Mouse (Mus musculus) heart, embryonic 13.5 days (tissue): Measurements from ENCODE around the gene Zic2. TPM values are rescaled to one million over a fixed set of nuclear protein-coding genes. Genes with fewer than 3 reads are reported as not detected.

Source experiments
- ATAC-seq: fragments of 200-750 bp; cut with Nextera tagmentation; 2 replicates; pipeline ENCODE4 v1.8.0; 2017; ENCODE audit warnings: moderate TSS enrichment; ENCODE audit not compliant: insufficient number of reproducible peaks, low FRiP score, low TSS enrichment; ENCODE audit errors: extremely low read depth
- H3K27ac ChIP-seq: fragments of 300-500 bp; sonication (generic); replicated peaks from 2 replicates; pipeline ENCODE4 v1.5.1; 2015; ENCODE audit warnings: moderate library complexity, mild to moderate bottlenecking, inconsistent platforms
- H3K27me3 ChIP-seq: fragments of 300-500 bp; sonication (generic); replicated peaks from 2 replicates; pipeline ENCODE4 v1.6.1; 2015; ENCODE audit warnings: mild to moderate bottlenecking, inconsistent platforms
- H3K36me3 ChIP-seq: fragments of 300-500 bp; sonication (generic); 2 replicates; pipeline ENCODE4 v1.6.1; 2015; ENCODE audit warnings: mild to moderate bottlenecking, inconsistent platforms
- H3K4me1 ChIP-seq: fragments of 300-500 bp; sonication (generic); 2 replicates; pipeline ENCODE4 v1.6.1; 2015; ENCODE audit warnings: inconsistent platforms
- H3K4me2 ChIP-seq: fragments of 300-500 bp; sonication (generic); 2 replicates; pipeline ENCODE4 v1.6.1; 2015; ENCODE audit warnings: inconsistent platforms, mild to moderate bottlenecking, moderate library complexity
- H3K4me3 ChIP-seq: fragments of 300-500 bp; sonication (generic); 2 replicates; pipeline ENCODE4 v1.5.1; 2015; ENCODE audit warnings: moderate library complexity, mild to moderate bottlenecking, inconsistent platforms
- H3K9ac ChIP-seq: fragments of 300-500 bp; sonication (generic); 2 replicates; pipeline ENCODE4 v1.6.1; 2015; ENCODE audit warnings: inconsistent platforms, mild to moderate bottlenecking, moderate library complexity
- H3K9me3 ChIP-seq: fragments of 300-500 bp; sonication (generic); 2 replicates; pipeline ENCODE4 v1.6.1; 2016; ENCODE audit warnings: inconsistent platforms
- WGBS: fragments of 180-500 bp; shearing (Covaris S2); methylation state at CpG from one replicate; pipeline ENCODE4 v1.1.7; 2015; ENCODE audit warnings: mixed read lengths; 5-methylcytosine and 5-hydroxymethylcytosine counted together
- polyA plus RNA-seq: library from polyadenylated mRNA; unstranded; fragments of >200 nt; fragmentation: Nextera tagmentation; extraction: Ambion mirVana; gene quantifications from 2 replicates; pipeline ENCODE4 v1.2.1, GENCODE M21; 2015

The Zic2 gene
- polyA plus RNA-seq, 1 experiment from 2014 or later: not detected

- no peaks in the 10 kb centered on the region for H3K9me3 ChIP-seq
- H3K4me2 ChIP-seq: no peak overlapping the region
- no peak for ATAC-seq
- no peak overlapping the region for H3K9ac ChIP-seq
- H3K27ac ChIP-seq: no peak overlapping the region
- peaks cover 98% of the 10 kb centered on the region for H3K27me3 ChIP-seq
- no peak overlapping the region for H3K4me3 ChIP-seq
- peaks cover 24% of the 10 kb centered on the region for H3K4me1 ChIP-seq
- 25% methylated on average over 17 of the region's 17 CpGs for WGBS
- no peaks in the 10 kb centered on the region for H3K36me3 ChIP-seq
Observed at GRCm38 (mm10) chr14:122479461-122480109, 4.3 kb downstream of the Zic2 start.

GRCm38 (mm10) chr14:122480355-122480754 is 5.1 kb downstream of the Zic2 start:
- Histone ChIP-seq H3K36me3 (no peaks in the 10 kb centered on the region), H3K27me3 (peaks cover 98% of the 10 kb centered on the region), H3K4me1 (peaks cover 16% of the 10 kb centered on the region), H3K4me3 (no peak overlapping the region), H3K4me2 (no peak overlapping the region), H3K9ac (no peak overlapping the region), H3K9me3 (no peaks in the 10 kb centered on the region), H3K27ac (no peak overlapping the region)
- no peak for ATAC-seq
- WGBS: 5% methylated on average over 2 of the region's 2 CpGs

- Histone ChIP-seq H3K9ac (no peak overlapping the region), H3K4me1 (peaks cover 8% of the 10 kb centered on the region), H3K9me3 (no peaks in the 10 kb centered on the region), H3K4me2 (no peak overlapping the region), H3K27me3 (peaks cover 98% of the 10 kb centered on the region), H3K4me3 (no peak overlapping the region), H3K27ac (no peak overlapping the region), H3K36me3 (no peaks in the 10 kb centered on the region)
- 4% methylated on average over 15 of the region's 15 CpGs for WGBS
- no peak for ATAC-seq
Observed at GRCm38 (mm10) chr14:122481181-122481580, 5.9 kb downstream of the Zic2 start.

- Histone ChIP-seq H3K9me3 (no peaks in the 10 kb centered on the region), H3K4me2 (no peak overlapping the region), H3K27me3 (peaks cover 97% of the 10 kb centered on the region), H3K27ac (no peak overlapping the region), H3K36me3 (no peaks in the 10 kb centered on the region), H3K4me1 (0 out of 2 replicates have a peak, but pooled peaks cover 4% of the 10 kb centered on the region), H3K4me3 (no peak overlapping the region), H3K9ac (no peak overlapping the region)
- ATAC-seq: no peak
- under 1% methylated on average over 37 of the region's 38 CpGs for WGBS
Observed at GRCm38 (mm10) chr14:122482081-122483023, 7.1 kb downstream of the Zic2 start.

GRCm38 (mm10) chr14:122483024-122483385 is 7.8 kb downstream of the Zic2 start:
- H3K4me3 ChIP-seq: no peak overlapping the region
- H3K9ac ChIP-seq: no peak overlapping the region
- peaks cover 96% of the 10 kb centered on the region for H3K27me3 ChIP-seq
- no peak overlapping the region for H3K27ac ChIP-seq
- no peak for ATAC-seq
- no peaks in the 10 kb centered on the region for H3K9me3 ChIP-seq
- no peaks in the 10 kb centered on the region for H3K36me3 ChIP-seq
- 0 out of 2 replicates have a peak, but pooled peaks cover 4% of the 10 kb centered on the region for H3K4me1 ChIP-seq
- 0% methylated on average over 5 of the region's 5 CpGs for WGBS
- no peak overlapping the region for H3K4me2 ChIP-seq

- ATAC-seq: no peak
Observed at GRCm38 (mm10) chr14:122483556-122484421, 8.6 kb downstream of the Zic2 start.

GRCm38 (mm10) chr14:122484458-122484843 is 9.2 kb downstream of the Zic2 start:
- 4% methylated on average over 4 of the region's 4 CpGs for WGBS
- peaks cover 96% of the 10 kb centered on the region for H3K27me3 ChIP-seq
- no peak overlapping the region for H3K4me3 ChIP-seq
- no peaks in the 10 kb centered on the region for H3K9me3 ChIP-seq
- no peak overlapping the region for H3K9ac ChIP-seq
- ATAC-seq: no peak
- H3K4me1 ChIP-seq: no peaks in the 10 kb centered on the region
- H3K4me2 ChIP-seq: no peak overlapping the region
- H3K27ac ChIP-seq: no peak overlapping the region
- no peaks in the 10 kb centered on the region for H3K36me3 ChIP-seq

More at GRCm38 (mm10) chr14:122483556-122484421, 8.6 kb downstream of the Zic2 start:
- Histone ChIP-seq H3K4me2 (no peak overlapping the region), H3K27ac (no peak overlapping the region), H3K4me3 (no peak overlapping the region), H3K36me3 (no peaks in the 10 kb centered on the region), H3K4me1 (0 out of 2 replicates have a peak, but pooled peaks cover 3% of the 10 kb centered on the region), H3K27me3 (peaks cover 94% of the 10 kb centered on the region), H3K9ac (no peak overlapping the region), H3K9me3 (no peaks in the 10 kb centered on the region)
- 2% methylated on average over 18 of the region's 18 CpGs for WGBS

- Histone ChIP-seq H3K27ac (no peak overlapping the region), H3K27me3 (peaks cover 96% of the 10 kb centered on the region), H3K4me2 (no peak overlapping the region), H3K4me3 (no peak overlapping the region), H3K36me3 (no peaks in the 10 kb centered on the region), H3K9ac (no peak overlapping the region), H3K9me3 (no peaks in the 10 kb centered on the region), H3K4me1 (no peaks in the 10 kb centered on the region; the same call in 1 of the 2 replicates)
- under 1% methylated on average over 24 of the region's 24 CpGs for WGBS
- no peak for ATAC-seq
Observed at GRCm38 (mm10) chr14:122484844-122485551, 9.8 kb downstream of the Zic2 start.

- Histone ChIP-seq H3K4me2 (no peak overlapping the region), H3K9ac (no peak overlapping the region), H3K27ac (no peak overlapping the region), H3K27me3 (peaks cover 96% of the 10 kb centered on the region), H3K36me3 (no peaks in the 10 kb centered on the region), H3K4me3 (no peak overlapping the region), H3K4me1 (peaks cover 7% of the 10 kb centered on the region), H3K9me3 (no peaks in the 10 kb centered on the region)
- WGBS: 3% methylated on average over 12 of the region's 12 CpGs
- ATAC-seq: no peak
Observed at GRCm38 (mm10) chr14:122485635-122486181, 10.5 kb downstream of the Zic2 start.

GRCm38 (mm10) chr14:122486611-122487010 is 11.4 kb downstream of the Zic2 start:
- H3K9me3 ChIP-seq: no peaks in the 10 kb centered on the region
- no peak overlapping the region for H3K27ac ChIP-seq
- no peak overlapping the region for H3K4me2 ChIP-seq
- 19% methylated on average over 1 of the region's 1 CpGs for WGBS
- H3K4me1 ChIP-seq: peaks cover 11% of the 10 kb centered on the region
- H3K36me3 ChIP-seq: no peaks in the 10 kb centered on the region
- no peak overlapping the region for H3K4me3 ChIP-seq
- no peak for ATAC-seq
- H3K27me3 ChIP-seq: peaks cover 96% of the 10 kb centered on the region
- H3K9ac ChIP-seq: no peak overlapping the region
